Mouse (Mus musculus) stomach, postnatal 0 days (tissue): Measurements from ENCODE around the gene Hic1.
A peak's percentile ranks its signal among the peaks of the same experiment; 100 is the strongest.

Experiments used
- CTCF ChIP-seq: IDR thresholded peaks from 2 replicates; pipeline ENCODE4 v1.5.1; 2016; ENCODE audit warnings: antibody characterized with exemption, low read depth, mild to moderate bottlenecking, moderate library complexity
- EP300 ChIP-seq: optimal IDR thresholded peaks from 2 replicates; pipeline ENCODE3; 2016; ENCODE audit warnings: antibody characterized with exemption

DNA sequence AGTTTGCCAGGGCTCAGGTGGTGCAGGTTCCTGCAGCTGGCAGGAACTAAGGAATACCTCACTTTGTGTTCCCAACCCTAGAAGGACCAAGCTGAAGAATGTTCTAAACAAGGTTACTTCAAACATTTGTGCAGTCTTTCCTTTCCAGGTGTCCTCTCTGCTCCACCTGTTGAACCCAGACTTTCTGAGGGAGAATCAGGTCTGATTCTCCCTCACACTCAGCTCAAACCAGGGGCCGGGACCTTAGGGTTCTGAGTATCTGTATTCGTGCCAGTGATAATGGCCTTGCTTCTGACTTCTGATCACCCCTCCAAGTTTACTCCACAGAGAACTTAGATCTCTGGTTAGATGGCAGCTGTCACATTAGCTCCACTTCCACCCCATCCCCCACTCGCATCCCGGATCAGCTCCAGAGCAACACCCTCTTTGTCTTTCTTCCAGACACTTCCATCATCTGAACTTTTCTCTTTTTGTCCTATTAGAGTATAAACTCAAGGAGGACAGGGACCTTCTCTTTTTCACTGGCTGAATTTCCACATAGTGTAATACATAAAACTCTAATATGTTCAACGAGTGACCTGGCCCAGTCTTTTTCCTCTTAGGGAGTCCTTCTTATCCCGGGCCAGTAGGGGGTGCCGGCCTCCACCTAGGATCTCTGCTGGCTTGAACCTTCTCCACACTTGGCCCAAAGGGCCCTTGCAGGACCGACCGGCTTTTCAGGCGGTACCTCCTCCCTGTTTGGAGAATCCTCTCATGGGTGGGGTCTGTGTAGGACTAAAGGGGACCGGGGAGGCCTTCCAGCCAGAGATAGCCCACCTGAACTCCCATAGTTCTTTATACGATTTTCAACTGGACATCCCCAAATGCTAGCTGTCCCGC lies 23.3 kb upstream of the Hic1 start:
- TF ChIP-seq EP300 (no peak), CTCF (peak; percentile 93)
